Mouse (Mus musculus): ENCODE results near the gene Nedd4.

DNA sequence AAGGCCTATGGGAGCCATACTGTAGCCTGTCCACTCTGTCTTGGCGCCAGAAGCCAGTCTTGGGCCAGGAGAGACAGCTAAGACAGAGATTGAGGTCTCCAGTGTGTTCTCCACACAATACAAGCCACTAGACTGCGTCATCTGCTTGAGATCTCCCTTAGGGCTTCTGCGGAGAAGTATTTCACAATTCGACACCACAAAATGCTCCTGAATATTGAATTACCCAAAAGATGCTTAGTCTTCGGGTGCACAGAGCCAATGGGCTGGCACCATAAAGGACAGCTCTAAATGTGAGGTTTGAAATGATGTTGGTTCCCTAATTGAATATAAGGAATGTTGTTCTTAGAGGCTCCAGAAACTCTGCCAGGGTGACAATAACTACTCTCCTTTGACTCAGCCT lies 95.0 kb downstream of the Nedd4 start:
- TF ChIP-seq POLR2AphosphoS2 (IDR thresholded peaks at IDR 0.05; ENCODE audit: low read length) (no peak), EP300 (IDR thresholded peaks at IDR 0.05; ENCODE audit: low read depth in 1 of 2, low read length in 2 of 2) (no peak), CTCF (IDR thresholded peaks at IDR 0.05 in 2 of 3, conservative IDR thresholded peaks at IDR 0.05 in 1 of 3; ENCODE audit: control insufficient read depth in 1 of 3, insufficient read depth in 1 of 3, low read depth in 2 of 3, low read length in 3 of 3, poor library complexity in 1 of 3, severe bottlenecking in 1 of 3) (no peak), USF1 (IDR thresholded peaks at IDR 0.05; ENCODE audit: low read depth, low read length) (no peak)
